Mouse (Mus musculus): ENCODE measurements around the gene Cdca5. TPM values are rescaled to one million over a fixed set of nuclear protein-coding genes. Genes with fewer than 3 reads are reported as not detected.

The Cdca5 gene
- polyA plus RNA-seq, 1 experiment from 2014 or later = 8.9 TPM

DNA sequence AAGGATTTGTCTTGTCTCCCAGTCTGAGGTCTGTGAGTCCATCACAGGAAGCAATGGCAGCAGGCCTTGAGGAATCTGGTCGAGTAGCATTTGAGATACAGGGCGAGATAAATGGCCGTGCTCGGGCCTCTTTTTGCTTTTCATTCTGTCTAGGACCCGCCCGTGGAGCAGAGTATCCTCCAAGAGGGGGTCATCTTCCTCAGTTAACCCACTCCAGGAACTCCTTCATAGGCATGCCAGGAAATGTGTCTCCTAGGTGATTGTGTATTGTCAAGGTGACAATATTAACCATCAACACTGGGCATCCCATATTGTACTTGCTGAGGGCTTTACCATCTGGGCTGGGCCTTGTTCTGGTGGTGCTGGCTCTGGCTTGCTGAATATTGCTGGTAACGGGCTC, 9.3 kb downstream of the Cdca5 start, which contains the start of gene AC131692.1:
Gene AC131692.1, plus strand, starts transcription at position 301 of the 400 bp plus-strand sequence.
- ATAC-seq = no peak
- H3K9ac ChIP-seq (ENCODE audit: low read depth, low read length) = no peak within 1 kb of the TSS
- H3K36me3 ChIP-seq (ENCODE audit: control insufficient read depth, insufficient read depth) = peaks cover 22% of the 10 kb centered on the region; the same call in 1 of the 2 replicates
- no peak within 1 kb of the TSS for H3K27ac ChIP-seq (ENCODE audit: low read depth, low read length)
- no peak within 1 kb of the TSS for H3K4me2 ChIP-seq (replicated peaks; ENCODE audit: low read depth)
- no peaks in the 10 kb centered on the region for H3K4me1 ChIP-seq (replicated peaks; ENCODE audit: control insufficient read depth, insufficient read depth, low read length)
- TF ChIP-seq CTCF (IDR thresholded peaks at IDR 0.05; ENCODE audit: low read depth) = no peak
- H3K27me3 ChIP-seq (replicated peaks; ENCODE audit: control insufficient read depth, insufficient read depth, low read length) = no peaks in the 10 kb centered on the region
- H3K9me3 ChIP-seq (ENCODE audit: control insufficient read depth) = no peaks in the 10 kb centered on the region
- WGBS = 84% methylated on average over 7 of the region's 7 CpGs
- H3K4me3 ChIP-seq (ENCODE audit: low read depth, low read length) = no peak within 1 kb of the TSS

GRCm38 (mm10) chr19:6097847-6098246, 13.1 kb downstream of the Cdca5 start:
- Histone ChIP-seq H3K9ac (ENCODE audit: low read depth, low read length) (no peak overlapping the region), H3K4me2 (replicated peaks; ENCODE audit: low read depth) (no peak overlapping the region), H3K27ac (ENCODE audit: low read depth, low read length) (no peak overlapping the region), H3K4me3 (ENCODE audit: low read depth, low read length) (no peak overlapping the region), H3K4me1 (replicated peaks; ENCODE audit: control insufficient read depth, insufficient read depth, low read length) (no peaks in the 10 kb centered on the region), H3K36me3 (ENCODE audit: control insufficient read depth, insufficient read depth) (peaks cover 12% of the 10 kb centered on the region; the same call in 1 of the 2 replicates), H3K9me3 (ENCODE audit: control insufficient read depth) (no peaks in the 10 kb centered on the region), H3K27me3 (replicated peaks; ENCODE audit: control insufficient read depth, insufficient read depth, low read length) (no peaks in the 10 kb centered on the region)
- no peak for TF ChIP-seq CTCF (IDR thresholded peaks at IDR 0.05; ENCODE audit: low read depth)
- no peak for ATAC-seq
- WGBS = 83% methylated on average over 3 of the region's 3 CpGs

- H3K4me2 ChIP-seq (replicated peaks; ENCODE audit: low read depth) = no peak overlapping the region
- ATAC-seq = no peak
- H3K9me3 ChIP-seq (ENCODE audit: control insufficient read depth) = no peaks in the 10 kb centered on the region
- H3K9ac ChIP-seq (ENCODE audit: low read depth, low read length) = no peak overlapping the region
- 0 out of 2 replicates have a peak, but pooled peaks cover 5% of the 10 kb centered on the region for H3K4me1 ChIP-seq (replicated peaks; ENCODE audit: control insufficient read depth, insufficient read depth, low read length)
- TF ChIP-seq CTCF (IDR thresholded peaks at IDR 0.05; ENCODE audit: low read depth) = no peak
- no peak overlapping the region for H3K4me3 ChIP-seq (ENCODE audit: low read depth, low read length)
- no peaks in the 10 kb centered on the region for H3K36me3 ChIP-seq (ENCODE audit: control insufficient read depth, insufficient read depth)
- no peak overlapping the region for H3K27ac ChIP-seq (ENCODE audit: low read depth, low read length)
- WGBS = 63% methylated on average over 6 of the region's 6 CpGs
- no peaks in the 10 kb centered on the region for H3K27me3 ChIP-seq (replicated peaks; ENCODE audit: control insufficient read depth, insufficient read depth, low read length)
These were observed 16.4 kb downstream of the Cdca5 start for GRCm38 (mm10) chr19:6101186-6101585.

DNA sequence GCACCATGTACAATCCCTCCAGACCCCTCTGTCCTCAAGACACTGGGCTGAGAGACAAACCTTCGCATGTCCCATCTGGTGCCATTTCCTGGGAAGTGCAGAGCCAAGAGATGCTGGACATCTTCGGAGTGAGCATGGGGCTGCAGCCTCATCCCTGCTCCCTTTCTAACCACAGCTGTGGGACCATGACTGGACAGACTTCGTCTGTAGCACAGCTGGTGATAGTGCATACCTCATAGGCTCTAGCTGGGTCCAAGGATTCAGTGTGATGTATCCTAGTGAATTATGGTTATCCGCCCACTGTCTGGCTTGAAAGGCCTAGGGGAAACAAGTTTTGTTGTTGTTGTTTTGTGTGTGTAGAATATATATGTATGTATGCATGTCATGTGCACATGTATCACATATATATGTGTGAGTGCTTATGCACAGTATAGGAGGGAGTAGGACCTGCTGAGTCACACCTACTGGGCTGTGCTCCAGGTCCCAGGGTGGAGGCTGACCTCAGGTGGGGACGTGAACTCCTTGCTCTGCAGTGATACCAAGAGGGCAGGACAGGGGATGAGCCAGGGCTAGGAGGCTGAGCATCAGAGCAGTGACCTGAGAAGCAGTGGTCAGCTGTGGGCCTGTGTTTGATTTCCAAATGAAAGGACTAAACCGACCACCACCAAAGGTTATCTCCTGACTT, 17.5 kb downstream of the Cdca5 start:
- 74% methylated on average over 6 of the region's 6 CpGs for WGBS

DNA sequence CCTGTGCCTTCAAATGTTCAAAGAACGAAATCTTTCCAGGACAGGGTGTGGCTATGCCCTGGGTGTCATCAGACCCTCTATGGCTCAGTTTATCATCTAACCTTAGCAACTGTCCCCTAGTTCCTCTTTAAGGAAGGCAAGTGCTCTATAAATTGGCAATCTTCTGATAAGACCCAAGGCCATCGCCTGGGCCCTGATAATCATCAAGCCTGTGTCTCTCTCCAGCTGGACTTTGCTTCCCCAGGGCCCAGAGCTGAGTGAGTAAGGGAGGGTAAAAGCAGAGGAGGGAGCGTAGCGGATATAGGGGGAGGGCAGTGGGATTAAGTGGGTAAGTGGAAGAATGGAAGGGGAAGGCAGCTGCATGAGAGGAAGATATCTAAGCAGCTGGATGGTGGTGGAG, 19.7 kb downstream of the Cdca5 start:
- H3K4me2 ChIP-seq (replicated peaks; ENCODE audit: low read depth) = peak overlapping the region; percentile 63; the same call in 1 of the 2 replicates

More for the DNA sequence above, 17.5 kb downstream of the Cdca5 start:
- Histone ChIP-seq H3K27me3 (replicated peaks; ENCODE audit: control insufficient read depth, insufficient read depth, low read length) (no peaks in the 10 kb centered on the region), H3K4me1 (replicated peaks; ENCODE audit: control insufficient read depth, insufficient read depth, low read length) (0 out of 2 replicates have a peak, but pooled peaks cover 5% of the 10 kb centered on the region), H3K9ac (ENCODE audit: low read depth, low read length) (no peak overlapping the region), H3K36me3 (ENCODE audit: control insufficient read depth, insufficient read depth) (no peaks in the 10 kb centered on the region), H3K9me3 (ENCODE audit: control insufficient read depth) (no peaks in the 10 kb centered on the region), H3K27ac (ENCODE audit: low read depth, low read length) (no peak overlapping the region), H3K4me3 (ENCODE audit: low read depth, low read length) (no peak overlapping the region), H3K4me2 (replicated peaks; ENCODE audit: low read depth) (no peak overlapping the region)
- TF ChIP-seq CTCF (IDR thresholded peaks at IDR 0.05; ENCODE audit: low read depth) = no peak
- no peak for ATAC-seq

DNA sequence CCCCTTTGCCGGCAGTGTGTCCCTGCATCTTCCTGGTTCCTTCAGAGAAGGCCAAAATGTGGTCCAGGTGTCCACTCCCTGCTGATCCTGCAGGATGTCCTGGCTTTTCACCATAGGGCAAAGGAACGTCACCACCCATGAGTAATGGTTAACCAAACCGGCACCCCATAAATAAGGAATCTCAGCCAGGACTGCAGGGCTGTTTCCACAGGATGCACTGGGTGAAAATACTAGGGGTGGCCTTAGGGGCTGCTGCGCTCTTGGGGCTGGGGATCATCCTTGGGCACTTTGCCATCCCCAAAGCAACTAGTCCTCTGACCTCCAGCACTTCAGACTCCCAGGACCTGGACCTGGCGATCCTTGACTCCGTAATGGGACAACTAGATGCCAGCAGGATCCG, 20.8 kb downstream of the Cdca5 start, which contains the start of gene Naaladl1:
Gene Naaladl1, plus strand, starts transcription at position 197 of the 400 bp plus-strand sequence.
- TF ChIP-seq CTCF (IDR thresholded peaks at IDR 0.05; ENCODE audit: low read depth) = no peak
- Histone ChIP-seq H3K4me1 (replicated peaks; ENCODE audit: control insufficient read depth, insufficient read depth, low read length) (0 out of 2 replicates have a peak, but pooled peaks cover 5% of the 10 kb centered on the region), H3K36me3 (ENCODE audit: control insufficient read depth, insufficient read depth) (peaks cover 5% of the 10 kb centered on the region; the same call in 1 of the 2 replicates), H3K27ac (ENCODE audit: low read depth, low read length) (peak within 1 kb of the TSS; percentile 50), H3K9ac (ENCODE audit: low read depth, low read length) (no peak within 1 kb of the TSS), H3K4me3 (ENCODE audit: low read depth, low read length) (peak within 1 kb of the TSS; percentile 36), H3K27me3 (replicated peaks; ENCODE audit: control insufficient read depth, insufficient read depth, low read length) (no peaks in the 10 kb centered on the region), H3K4me2 (replicated peaks; ENCODE audit: low read depth) (peak within 1 kb of the TSS; percentile 63), H3K9me3 (ENCODE audit: control insufficient read depth) (no peaks in the 10 kb centered on the region)
- peak; percentile 40; the same call in 1 of the 2 replicates for ATAC-seq
- 46% methylated on average over 7 of the region's 7 CpGs for WGBS

More for the DNA sequence above, 19.7 kb downstream of the Cdca5 start:
- Histone ChIP-seq H3K36me3 (ENCODE audit: control insufficient read depth, insufficient read depth) (peaks cover 5% of the 10 kb centered on the region; the same call in 1 of the 2 replicates), H3K4me1 (replicated peaks; ENCODE audit: control insufficient read depth, insufficient read depth, low read length) (0 out of 2 replicates have a peak, but pooled peaks cover 5% of the 10 kb centered on the region), H3K4me3 (ENCODE audit: low read depth, low read length) (no peak overlapping the region), H3K9me3 (ENCODE audit: control insufficient read depth) (no peaks in the 10 kb centered on the region), H3K27me3 (replicated peaks; ENCODE audit: control insufficient read depth, insufficient read depth, low read length) (no peaks in the 10 kb centered on the region), H3K27ac (ENCODE audit: low read depth, low read length) (peak overlapping the region; percentile 31; the same call in 1 of the 2 replicates), H3K9ac (ENCODE audit: low read depth, low read length) (no peak overlapping the region)
- TF ChIP-seq CTCF (IDR thresholded peaks at IDR 0.05; ENCODE audit: low read depth) = no peak
- ATAC-seq = peak; percentile 41
- 34% methylated on average over 4 of the region's 4 CpGs for WGBS

Measured in intestine, postnatal 0 days (tissue).